Mouse (Mus musculus) gastrocnemius, postnatal 10 days (tissue): ENCODE measurements at regions not wholly inside any gene's neighbourhood (a gene's known extent, or its start where the extent isn't known, plus 50 kb on each side); places are given as distances from the start of the nearest gene placed in this dataset.
A peak's percentile ranks its signal among the peaks of the same experiment; 100 is the strongest.
"Not testable (repeated sequence)": the region's sequence is repeated elsewhere in the genome, so short reads cannot be mapped to it uniquely, and the experiment has no call there.

ENCODE experiments used
- DNase-seq: peaks from one replicate; pipeline ENCODE4 v3.0.0; 2021; ENCODE audit warnings: mixed read lengths

- no peak for DNase-seq
Observed at GRCm38 (mm10) chr8:31518903-31519302, 1909.6 kb upstream of the 5930422O12Rik start.

DNA sequence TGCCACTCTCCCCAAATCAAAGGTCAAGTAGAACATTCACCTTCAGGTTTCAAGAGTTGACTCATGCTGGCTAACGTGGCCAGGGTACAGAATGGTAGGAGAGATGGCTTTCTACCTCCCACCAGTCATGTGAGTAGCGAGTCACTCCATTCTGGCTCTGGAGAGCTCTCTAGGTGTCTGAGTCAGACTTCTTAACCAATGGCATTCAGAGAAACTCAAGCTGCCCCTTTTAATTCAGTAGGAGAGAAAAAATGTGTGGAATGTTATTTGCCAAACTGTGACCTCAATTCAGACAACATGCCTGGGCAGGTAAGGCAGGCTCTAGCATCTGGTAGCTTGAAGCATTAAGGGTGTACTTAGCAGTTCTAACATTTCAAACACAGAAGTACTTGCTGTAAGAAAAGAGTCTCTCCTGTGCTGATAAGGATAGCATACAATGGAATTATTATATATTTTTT lies 1907.5 kb upstream of the 5930422O12Rik start:
- DNase-seq: no peak

- DNase-seq: no peak
Observed at GRCm38 (mm10) chr8:31525071-31525470, 1903.4 kb upstream of the 5930422O12Rik start.

DNA sequence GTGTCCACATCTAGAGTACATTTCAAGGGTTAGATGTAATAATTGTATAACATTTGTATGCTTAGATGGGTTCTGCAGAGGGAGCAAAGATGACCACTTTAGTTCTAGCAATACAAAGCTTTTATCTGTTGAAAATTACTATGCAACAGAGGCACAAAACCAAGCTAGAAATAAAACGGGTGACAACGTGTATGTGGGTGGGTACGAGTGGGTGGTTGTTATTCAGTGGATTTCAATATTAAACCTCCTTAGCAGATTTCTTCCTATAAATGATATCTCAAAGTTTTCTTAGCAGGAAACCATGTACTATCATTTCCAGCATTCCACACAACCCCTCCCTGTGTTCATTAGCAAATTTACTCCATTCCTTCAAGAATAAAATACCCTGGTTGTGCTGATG lies 1889.3 kb upstream of the 5930422O12Rik start:
- no peak for DNase-seq

DNA sequence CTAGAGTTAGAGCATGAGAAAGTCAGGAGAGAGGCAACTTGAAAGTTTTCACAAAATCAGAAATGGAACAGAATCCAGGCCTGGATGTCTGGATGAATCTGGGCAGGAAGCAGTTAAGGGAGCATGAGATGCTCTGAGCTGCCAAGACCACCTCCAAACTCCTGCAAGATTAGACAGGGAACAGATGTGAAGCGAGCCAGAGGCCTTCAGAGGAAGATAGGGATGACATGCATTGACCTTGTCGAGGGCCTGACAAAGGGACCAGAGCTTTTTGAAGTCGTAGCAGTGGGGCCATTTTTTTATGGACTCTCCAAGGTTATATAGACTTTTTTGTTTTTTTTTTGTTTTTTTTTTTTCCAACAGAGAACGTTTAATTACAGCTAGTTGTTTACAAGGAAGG lies 1886.9 kb upstream of the 5930422O12Rik start:
- no peak for DNase-seq

GRCm38 (mm10) chr8:31574136-31574535 lies 1854.4 kb upstream of the 5930422O12Rik start:
- no peak for DNase-seq

- DNase-seq: no peak
Observed at GRCm38 (mm10) chr8:31576129-31576528, 1852.4 kb upstream of the 5930422O12Rik start.

DNA sequence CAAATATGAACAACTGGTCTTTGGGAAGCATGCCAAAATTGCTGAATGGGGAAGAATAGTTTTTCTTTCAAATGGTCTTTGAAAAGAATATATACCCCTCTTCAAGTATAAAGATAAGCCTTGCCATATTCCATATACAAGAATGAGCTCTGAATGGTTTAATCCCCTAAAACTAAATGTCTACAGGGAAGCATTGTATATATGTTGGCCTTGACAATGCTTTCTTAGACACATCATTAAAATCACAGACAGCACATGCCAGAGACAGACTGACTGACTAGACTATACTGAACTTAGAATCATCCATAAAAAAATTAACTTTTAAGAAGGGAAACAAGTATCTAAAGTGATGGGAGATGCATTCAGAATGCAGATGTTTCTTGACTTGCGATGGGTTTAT lies 1843.8 kb upstream of the 5930422O12Rik start:
- no peak for DNase-seq

DNA sequence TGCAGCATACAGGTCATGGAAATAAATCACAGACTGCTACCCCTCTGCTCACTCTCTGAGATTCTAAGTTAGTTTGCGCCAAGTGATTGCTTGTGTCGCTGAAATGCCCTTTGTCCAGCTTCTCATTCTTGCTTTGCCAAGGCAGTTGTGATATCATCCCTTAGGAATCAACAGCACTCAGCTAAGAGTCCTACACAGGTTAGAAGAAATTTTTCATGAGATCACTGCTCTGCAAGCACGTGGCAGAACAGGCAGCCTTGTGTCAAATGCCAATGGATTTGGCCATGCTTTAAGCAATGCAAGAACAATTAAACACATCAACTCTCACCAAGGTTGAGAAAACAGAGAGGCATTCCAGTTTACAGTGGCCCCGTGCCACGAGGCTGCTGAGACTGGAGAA lies 1829.0 kb upstream of the 5930422O12Rik start:
- no peak for DNase-seq

- DNase-seq: no peak
Observed at GRCm38 (mm10) chr8:31600979-31601378, 1827.5 kb upstream of the 5930422O12Rik start.

GRCm38 (mm10) chr8:31616501-31616900 lies 1812.0 kb upstream of the 5930422O12Rik start:
- DNase-seq: no peak

DNA sequence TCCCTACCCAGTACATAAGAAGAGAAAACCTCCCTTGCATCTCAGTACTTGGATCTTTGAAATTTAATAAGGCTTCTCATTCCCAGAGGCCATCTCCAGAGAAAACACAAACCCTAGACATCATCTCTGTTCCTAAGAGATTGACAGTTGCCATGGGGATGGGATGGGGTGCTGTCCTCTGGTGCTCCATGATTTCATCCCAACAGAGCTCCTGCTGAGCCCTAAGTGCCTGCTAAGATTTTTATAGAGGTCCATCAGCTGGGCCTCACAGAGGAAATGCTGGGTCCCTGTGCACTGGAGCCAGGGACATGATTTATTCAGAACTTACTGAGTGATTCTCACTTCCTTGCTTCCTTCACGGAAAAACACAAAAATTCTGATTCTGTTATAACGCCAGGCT lies 1800.8 kb upstream of the 5930422O12Rik start:
- no peak for DNase-seq

DNA sequence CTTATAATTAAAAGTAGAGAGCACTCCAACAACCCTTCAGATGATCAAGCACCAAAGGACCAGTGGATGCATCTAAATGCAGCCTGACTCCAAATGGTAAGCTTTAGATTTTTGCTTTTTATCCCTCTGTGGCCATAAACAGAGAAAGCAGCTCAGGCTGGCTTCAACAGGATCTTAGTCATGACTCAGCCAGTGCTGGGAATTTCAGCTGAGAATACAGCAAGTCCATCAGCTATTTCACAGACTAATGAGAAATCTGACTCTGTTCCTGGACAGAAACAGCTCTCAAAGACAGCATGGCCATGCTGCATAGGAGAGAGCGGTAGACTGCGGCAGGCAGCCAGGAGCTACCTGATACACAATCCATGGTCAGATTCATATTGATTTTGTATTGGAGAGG lies 1800.4 kb upstream of the 5930422O12Rik start:
- no peak for DNase-seq

DNA sequence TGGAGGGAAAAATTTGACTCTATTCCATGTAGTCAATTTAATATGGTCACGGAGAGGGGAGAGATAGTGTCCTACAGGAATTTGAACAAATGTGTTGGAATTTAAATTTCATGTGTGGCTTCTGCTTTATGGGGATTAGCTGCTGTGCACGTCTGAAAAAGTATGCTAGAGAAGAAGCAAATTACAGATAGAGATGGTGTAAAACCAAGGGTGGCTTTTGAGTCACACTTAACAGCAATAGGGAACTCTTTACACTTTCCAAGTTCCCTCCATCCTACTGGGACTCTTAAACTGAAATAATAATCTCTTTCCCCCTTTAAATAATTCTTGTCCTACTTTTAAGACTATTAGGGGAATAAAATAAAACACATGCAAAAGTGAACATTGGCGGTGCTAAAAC lies 1790.1 kb upstream of the 5930422O12Rik start:
- DNase-seq: no peak

GRCm38 (mm10) chr8:31663717-31664116 lies 1764.8 kb upstream of the 5930422O12Rik start:
- DNase-seq: peak; percentile 7

- DNase-seq: no peak
Observed at GRCm38 (mm10) chr8:31665485-31665884, 1763.0 kb upstream of the 5930422O12Rik start.

GRCm38 (mm10) chr8:31704168-31704567 lies 1724.3 kb upstream of the 5930422O12Rik start:
- DNase-seq: no peak

DNA sequence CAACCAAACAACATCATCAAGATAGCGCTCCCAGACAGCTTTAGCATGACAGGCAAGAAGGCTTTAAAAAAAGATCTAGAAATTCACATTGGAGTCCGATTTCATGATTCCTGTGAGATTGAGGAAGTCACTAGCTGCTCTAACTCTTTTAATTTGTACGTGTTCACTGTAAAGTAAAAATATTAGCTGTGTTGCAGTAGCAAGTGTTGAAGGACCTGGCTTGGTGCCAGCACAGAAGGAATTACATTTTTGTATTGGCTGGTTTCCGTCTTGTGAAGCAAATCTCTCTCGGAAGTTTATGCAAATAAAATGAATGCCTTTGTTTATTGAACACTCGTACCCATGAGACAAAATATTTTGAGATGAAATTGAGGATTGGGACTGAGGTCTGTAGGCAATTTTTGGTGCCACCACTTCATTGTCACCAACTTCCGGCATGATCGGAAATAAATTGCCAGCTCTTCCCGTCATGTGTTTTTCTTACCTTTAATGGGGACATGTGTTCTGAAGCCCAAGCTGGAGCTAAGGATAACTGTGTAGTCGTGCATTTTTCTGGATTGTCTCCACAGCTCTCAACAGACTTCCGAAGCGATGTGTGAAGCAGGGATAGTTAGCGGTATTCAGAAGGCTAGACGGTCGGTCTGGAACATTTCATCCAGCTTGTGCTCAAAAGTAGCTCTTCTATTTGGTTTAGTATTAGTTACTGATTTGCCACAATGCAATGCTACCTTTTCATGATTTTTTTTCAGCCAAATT lies 1715.0 kb upstream of the 5930422O12Rik start:
- no peak for DNase-seq

GRCm38 (mm10) chr8:31714077-31714458 lies 1714.4 kb upstream of the 5930422O12Rik start:
- DNase-seq: no peak

DNA sequence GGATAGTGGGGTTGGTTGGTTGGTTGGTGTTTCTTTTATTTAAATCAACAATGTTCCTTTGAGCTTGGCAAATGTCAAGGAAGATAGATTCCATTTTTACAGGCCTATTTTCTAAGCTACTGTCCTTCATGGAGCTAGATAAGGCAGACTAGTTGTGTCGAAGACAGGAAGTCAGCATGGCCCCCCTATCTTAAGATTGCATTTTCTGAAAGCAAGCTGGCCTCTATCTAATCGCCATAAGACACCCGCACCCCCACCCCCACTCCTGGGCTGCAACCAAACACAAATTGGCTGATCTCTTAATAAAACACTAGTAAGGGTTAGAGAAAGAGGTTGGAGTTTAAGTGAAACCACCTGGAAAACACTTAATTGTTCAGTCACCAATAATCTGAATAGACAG lies 1708.5 kb upstream of the 5930422O12Rik start:
- no peak for DNase-seq

- DNase-seq: no peak
Observed at GRCm38 (mm10) chr8:31720585-31720984, 1707.9 kb upstream of the 5930422O12Rik start.

GRCm38 (mm10) chr8:31725430-31725829 lies 1703.1 kb upstream of the 5930422O12Rik start:
- DNase-seq: no peak

DNA sequence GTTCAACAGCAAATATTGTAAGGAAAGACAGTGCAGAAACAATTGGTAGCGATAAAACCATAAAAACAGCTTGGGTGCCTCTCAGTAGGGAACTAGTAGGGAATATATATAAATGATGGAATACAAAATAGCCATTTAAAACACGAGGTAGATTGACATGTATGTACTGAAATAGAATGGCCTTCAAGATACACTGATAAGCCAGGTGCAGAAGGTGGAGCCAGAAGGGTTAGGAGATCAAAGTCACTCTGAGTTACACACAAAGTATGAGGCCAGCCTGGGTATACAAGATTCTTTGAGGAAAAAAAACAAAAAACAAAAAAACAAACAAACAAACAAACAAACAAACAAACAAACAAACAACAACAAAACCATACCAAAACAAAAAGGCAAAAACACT lies 1692.9 kb upstream of the 5930422O12Rik start:
- DNase-seq: no peak

DNA sequence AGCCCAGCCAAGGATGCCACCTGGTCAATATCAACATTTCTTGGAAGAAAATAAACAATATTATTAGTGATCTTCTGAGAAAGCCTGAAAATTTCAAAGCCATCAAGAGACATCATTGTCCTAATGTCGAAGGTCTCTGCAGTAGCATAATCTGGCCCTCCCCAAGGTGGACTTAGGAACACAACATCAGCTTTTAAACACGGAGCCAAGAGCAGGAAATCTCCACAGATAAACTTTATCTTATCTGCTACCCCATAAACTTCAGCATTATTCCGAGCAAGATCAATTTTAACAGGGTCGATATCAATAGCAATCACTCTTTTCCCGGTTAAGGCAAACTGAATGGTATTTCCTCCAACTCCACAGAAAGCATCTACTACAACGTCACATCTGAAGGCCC lies 1691.2 kb upstream of the 5930422O12Rik start:
- not testable (repeated sequence) for DNase-seq

- no peak for DNase-seq
Observed at GRCm38 (mm10) chr8:31746855-31747254, 1681.7 kb upstream of the 5930422O12Rik start.
